Mouse (Mus musculus) kidney, adult 2 months (tissue): ENCODE results near the gene Nav2. TPM values are rescaled to one million over a fixed set of nuclear protein-coding genes. Genes with fewer than 3 reads are reported as not detected.

ENCODE experiments used
- DNase-seq: peaks from one replicate; pipeline ENCODE4 v3.0.0; 2021
- H3K27ac ChIP-seq: fragments of 200-500 bp; 2 replicates; pipeline ENCODE4 v1.5.1; 2012; ENCODE audit warnings: low read depth, low read length, control low read depth, inconsistent platforms; ENCODE audit not compliant: insufficient read depth
- H3K27me3 ChIP-seq: fragments of 200-500 bp; replicated peaks from 2 replicates; pipeline ENCODE4 v1.6.1; 2012; ENCODE audit warnings: mild to moderate bottlenecking, moderate library complexity, low read length, inconsistent platforms; ENCODE audit not compliant: control insufficient read depth, insufficient read depth
- H3K36me3 ChIP-seq: fragments of 200-500 bp; 2 replicates; pipeline ENCODE4 v1.6.1; 2012; ENCODE audit warnings: mild to moderate bottlenecking, moderate library complexity, low read length, inconsistent platforms; ENCODE audit not compliant: control insufficient read depth, insufficient read depth
- H3K4me1 ChIP-seq: fragments of 200-500 bp; 2 replicates; pipeline ENCODE4 v1.6.1; 2011; ENCODE audit warnings: low read length; ENCODE audit not compliant: control insufficient read depth, insufficient read depth
- H3K4me3 ChIP-seq: fragments of 200-500 bp; 2 replicates; pipeline ENCODE4 v1.5.1; 2011; ENCODE audit warnings: mild to moderate bottlenecking, low read depth, low read length, control low read depth; ENCODE audit not compliant: insufficient read depth
- CTCF ChIP-seq: fragments of 200-500 bp; conservative IDR thresholded peaks from 2 replicates; pipeline ENCODE4 v1.5.1; 2011; ENCODE audit warnings: low read depth, mild to moderate bottlenecking, control low read depth, low read length, moderate library complexity, mixed read lengths; ENCODE audit not compliant: insufficient read depth, insufficient read length
- POLR2A ChIP-seq: fragments of 200-500 bp; IDR thresholded peaks from one replicate; pipeline ENCODE4 v1.6.1; 2011; ENCODE audit warnings: low read depth, low read length, control low read depth
- WGBS: fragments of 180-500 bp; shearing (Covaris S2); methylation state at CpG from one replicate; pipeline ENCODE4 v1.1.7; 2018; 5-methylcytosine and 5-hydroxymethylcytosine counted together
- polyA plus RNA-seq: library from polyadenylated mRNA; depleted of rRNA; stranded (reverse); fragments of >200 nt; gene quantifications from 2 replicates; pipeline ENCODE4 v1.2.3, GENCODE M21; 2012

Nav2 gene
- polyA plus RNA-seq, 1 experiment: 18.3 TPM

DNA sequence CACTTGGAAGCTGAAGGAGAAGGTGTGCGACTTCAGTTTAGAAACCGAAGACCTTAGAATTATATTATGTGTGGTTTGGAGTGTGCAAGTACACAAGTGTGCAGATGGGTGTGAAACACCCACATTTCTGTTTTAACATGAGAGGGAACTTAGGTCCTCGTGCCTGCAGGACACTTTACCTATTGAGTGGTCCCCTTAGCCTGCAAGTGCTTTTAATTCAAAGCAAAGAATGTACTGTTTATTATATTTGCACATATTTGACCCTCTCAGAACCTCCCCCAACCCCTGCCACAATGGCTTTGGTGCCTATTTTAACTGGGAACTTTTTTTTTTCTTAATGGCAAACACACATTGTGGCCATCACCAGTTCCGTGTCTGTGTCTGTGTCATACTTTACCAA is 334.6 kb downstream of the Nav2 start:
- Histone ChIP-seq H3K27ac (no peak overlapping the region), H3K36me3 (no peaks in the 10 kb centered on the region), H3K4me3 (no peak overlapping the region), H3K27me3 (no peaks in the 10 kb centered on the region), H3K4me1 (no peaks in the 10 kb centered on the region)
- no peak for DNase-seq
- 92% methylated on average over 4 of the region's 4 CpGs for WGBS
- TF ChIP-seq CTCF (no peak), POLR2A (no peak)

DNA sequence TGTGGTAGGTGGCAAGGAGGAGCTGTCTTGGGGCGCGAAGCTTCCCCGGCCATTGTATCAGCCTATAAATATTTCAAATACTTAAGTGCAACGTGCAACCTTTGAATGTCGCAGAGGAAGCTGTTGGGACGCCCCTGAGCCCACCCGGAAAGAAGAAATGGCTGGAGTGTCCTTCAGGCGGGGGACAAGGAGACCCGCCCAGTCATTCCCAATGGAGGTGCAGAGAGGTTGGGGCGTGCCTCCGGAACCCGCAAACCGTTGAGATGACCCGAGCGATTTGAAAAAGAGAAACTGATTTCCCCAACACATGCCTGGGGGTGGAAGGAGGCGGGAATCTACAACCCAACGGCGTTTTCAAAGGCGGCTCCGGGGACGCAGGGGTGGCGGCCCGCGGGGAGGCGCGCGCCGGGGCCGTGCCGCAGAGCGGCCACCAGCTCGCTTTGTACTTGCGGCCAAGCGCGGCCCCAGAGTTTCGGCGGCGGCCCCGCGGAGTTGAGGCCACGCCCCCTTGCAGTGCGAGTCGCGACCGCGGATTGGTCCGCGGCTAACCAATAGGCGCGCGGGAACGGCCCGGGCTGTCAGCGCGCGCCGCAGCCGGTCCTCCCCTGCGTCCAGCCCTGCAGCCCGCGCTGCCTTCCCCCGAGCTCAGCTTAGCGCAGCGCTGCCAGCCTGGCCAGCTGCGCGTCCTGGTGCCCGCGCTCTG is 337.2 kb downstream of the Nav2 start:
- Histone ChIP-seq H3K4me3 (peak overlapping the region; percentile 65), H3K4me1 (peaks cover 8% of the 10 kb centered on the region; the same call in 1 of the 2 replicates), H3K27ac (no peak overlapping the region), H3K36me3 (no peaks in the 10 kb centered on the region), H3K27me3 (no peaks in the 10 kb centered on the region)
- WGBS: under 1% methylated on average over 67 of the region's 68 CpGs
- no peak for TF ChIP-seq POLR2A
- TF ChIP-seq CTCF: no peak
- DNase-seq: peak; percentile 95

DNA sequence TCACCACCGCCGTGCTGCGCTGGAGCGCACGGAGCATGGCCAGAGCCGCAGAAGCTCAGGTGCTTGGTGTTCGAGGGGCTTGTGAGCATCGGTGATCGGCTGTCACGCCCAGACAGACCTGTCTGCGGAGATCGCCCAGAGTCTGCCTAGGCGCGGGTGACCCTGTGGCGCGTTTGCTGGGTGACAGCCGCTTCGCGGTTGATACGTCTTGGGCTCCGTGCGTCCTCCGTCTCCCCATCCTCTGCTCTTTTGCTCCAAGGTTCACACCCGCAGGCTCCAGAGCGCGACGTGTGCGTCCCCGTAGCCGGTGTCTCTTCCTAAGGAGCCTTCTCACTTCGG is 337.7 kb downstream of the Nav2 start:
- no peaks in the 10 kb centered on the region for H3K27me3 ChIP-seq
- no peak overlapping the region for H3K27ac ChIP-seq
- WGBS: 2% methylated on average over 31 of the region's 31 CpGs
- H3K36me3 ChIP-seq: no peaks in the 10 kb centered on the region
- H3K4me3 ChIP-seq: peak overlapping the region; percentile 55
- no peak for DNase-seq
- H3K4me1 ChIP-seq: peaks cover 8% of the 10 kb centered on the region; the same call in 1 of the 2 replicates
- no peak for TF ChIP-seq POLR2A
- TF ChIP-seq CTCF: no peak

DNA sequence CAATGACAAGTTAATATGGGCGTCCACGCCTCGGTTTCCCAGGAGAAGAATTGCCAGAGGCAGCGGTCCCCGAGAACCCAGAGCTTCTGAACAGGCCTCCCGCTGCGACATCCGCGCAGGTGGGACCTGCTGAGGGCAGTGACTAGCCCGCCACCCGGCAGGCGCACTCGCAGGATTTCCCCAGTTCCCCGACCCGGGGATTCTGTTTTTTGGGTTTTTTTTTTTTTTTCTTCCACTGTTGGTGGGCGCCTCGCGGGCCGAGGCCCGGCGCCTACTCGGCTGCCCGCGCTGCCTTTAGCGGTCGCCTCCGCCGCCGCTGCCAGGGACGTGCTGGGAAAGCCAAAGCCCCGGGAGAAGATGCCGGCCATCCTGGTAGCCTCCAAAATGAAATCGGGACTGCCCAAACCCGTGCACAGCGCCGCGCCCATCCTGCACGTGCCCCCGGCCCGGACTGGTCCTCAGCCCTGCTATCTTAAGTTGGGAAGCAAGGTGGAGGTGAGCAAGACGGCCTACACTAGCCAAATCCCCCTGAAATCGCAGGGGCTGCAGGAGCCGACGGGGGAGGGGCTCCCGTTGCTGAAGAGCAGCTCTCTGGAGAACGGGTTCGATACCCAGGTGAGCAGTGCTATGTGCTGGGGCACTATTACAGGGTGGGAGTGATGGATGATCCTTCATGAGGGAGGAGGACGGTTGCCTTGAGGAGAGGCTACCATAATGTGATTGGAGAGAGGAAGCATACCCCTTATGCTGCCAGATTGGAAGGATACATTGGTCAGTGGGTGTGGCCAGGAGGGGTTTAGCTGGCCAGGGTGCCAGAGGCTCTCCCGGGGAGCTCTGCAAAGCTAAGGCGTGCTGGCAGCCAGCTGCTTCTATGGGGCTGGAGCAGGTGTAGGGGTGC is 338.3 kb downstream of the Nav2 start:
- H3K27ac ChIP-seq: no peak overlapping the region

DNA sequence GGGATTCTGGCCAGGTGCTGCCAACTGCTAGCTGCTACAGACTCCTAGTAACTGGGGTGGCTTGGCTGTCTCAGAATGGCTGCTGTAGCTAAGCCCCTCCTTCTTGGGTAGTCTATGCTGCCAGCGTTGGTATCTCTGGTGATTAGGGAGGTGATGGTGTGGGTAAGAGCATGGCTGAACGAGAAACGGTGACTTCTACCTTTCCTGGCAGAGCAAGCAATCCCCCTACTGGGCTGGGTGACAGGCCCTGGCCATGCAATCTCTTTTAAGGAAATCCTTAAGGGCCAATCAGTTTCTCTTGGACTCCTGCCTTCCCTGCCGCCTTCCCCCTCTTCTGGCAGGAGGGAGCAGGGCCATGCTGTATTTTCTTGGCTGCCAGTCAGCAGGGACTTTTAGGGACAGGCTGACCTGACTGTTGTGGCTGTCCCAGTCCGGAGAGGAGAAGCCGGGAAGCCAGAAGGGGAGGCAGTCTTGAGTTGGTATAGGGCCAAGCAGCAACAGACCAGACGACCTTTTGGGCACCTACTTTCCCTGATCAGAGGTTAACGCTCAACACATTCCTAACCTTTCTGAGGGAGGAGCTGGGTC is 339.3 kb downstream of the Nav2 start:
- 16% methylated on average over 8 of the region's 8 CpGs for WGBS
- H3K27ac ChIP-seq: peak overlapping the region; percentile 32; the same call in 1 of the 2 replicates

More for the DNA sequence above, 338.3 kb downstream of the Nav2 start:
- H3K27me3 ChIP-seq: no peaks in the 10 kb centered on the region
- H3K4me3 ChIP-seq: peak overlapping the region; percentile 55
- no peak for DNase-seq
- 4% methylated on average over 50 of the region's 50 CpGs for WGBS
- TF ChIP-seq CTCF (no peak), POLR2A (no peak)
- no peaks in the 10 kb centered on the region for H3K36me3 ChIP-seq
- peaks cover 8% of the 10 kb centered on the region; the same call in 1 of the 2 replicates for H3K4me1 ChIP-seq

DNA sequence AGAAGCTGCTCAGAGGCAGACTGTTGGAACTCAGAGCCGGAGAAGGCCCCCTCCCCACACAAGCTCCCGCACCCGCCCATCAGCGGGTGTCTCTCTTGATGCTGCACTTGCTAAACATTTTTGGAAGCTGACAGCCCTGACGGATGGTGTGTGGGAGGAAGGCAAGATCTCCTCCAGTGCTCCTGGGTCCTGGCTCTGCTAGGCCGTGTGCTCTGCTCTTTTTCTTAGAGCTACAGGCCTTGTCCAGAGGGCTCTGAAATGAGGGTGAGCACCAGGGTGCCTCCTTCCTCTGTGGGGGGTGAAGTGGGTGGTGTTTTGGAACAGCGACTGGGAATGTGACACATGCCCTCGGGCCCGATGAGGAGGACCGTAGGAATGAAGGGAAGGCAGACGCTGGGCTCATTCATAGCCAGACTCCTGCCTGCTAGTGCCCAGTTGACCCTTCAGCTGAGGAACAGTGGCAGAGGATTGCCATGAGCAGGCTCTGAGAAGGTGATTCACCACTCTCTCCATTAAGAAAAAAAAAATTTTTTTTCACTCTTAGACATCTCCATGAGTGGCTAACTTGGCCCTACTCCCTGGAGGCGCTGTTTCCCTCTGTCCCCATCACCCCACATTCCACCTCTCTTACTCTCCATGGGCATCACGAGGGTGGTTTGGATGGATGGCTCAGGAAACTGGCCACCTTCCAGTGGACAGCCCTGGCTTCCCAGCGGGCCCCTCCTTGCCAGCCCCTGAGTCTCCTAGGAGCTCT is 340.0 kb downstream of the Nav2 start:
- DNase-seq: peak; percentile 46
- Histone ChIP-seq H3K27ac (peak overlapping the region; percentile 32; the same call in 1 of the 2 replicates), H3K4me1 (peaks cover 8% of the 10 kb centered on the region; the same call in 1 of the 2 replicates), H3K4me3 (0 out of 2 replicates have a peak overlapping the region, but pooled peaks have one; percentile 1), H3K36me3 (no peaks in the 10 kb centered on the region), H3K27me3 (no peaks in the 10 kb centered on the region)
- TF ChIP-seq CTCF (no peak), POLR2A (no peak)
- whole genome bisulfite sequencing: 21% methylated on average over 14 of the region's 14 CpGs

More for the DNA sequence above, 339.3 kb downstream of the Nav2 start:
- DNase-seq: peak; percentile 85
- Histone ChIP-seq H3K36me3 (no peaks in the 10 kb centered on the region), H3K4me3 (peak overlapping the region; percentile 55), H3K27me3 (no peaks in the 10 kb centered on the region), H3K4me1 (peaks cover 8% of the 10 kb centered on the region; the same call in 1 of the 2 replicates)
- TF ChIP-seq CTCF (no peak), POLR2A (no peak)
